Mouse (Mus musculus): Measurements from ENCODE around the gene Nupl2. TPM values are rescaled to one million over a fixed set of nuclear protein-coding genes. Genes with fewer than 3 reads are reported as not detected.

Gene Nupl2
- polyA plus RNA-seq (2015; fragmentation: Nextera tagmentation; extraction: Ambion mirVana), result 15.4 and 16.0 TPM in 2 replicates

GRCm38 (mm10) chr5:24164789-24165445, at the start of gene Nupl2:
Gene Nupl2 (plus strand): TSS chr5:24164963.
- peak; percentile 98 for ATAC-seq (replicated peaks)
- peak within 1 kb of the TSS; percentile 91 for H3K4me3 ChIP-seq
- no peaks in the 10 kb centered on the region for H3K27me3 ChIP-seq
- H3K9ac ChIP-seq (replicated peaks), result peak within 1 kb of the TSS; percentile 96
- peaks cover 13% of the 10 kb centered on the region for H3K4me1 ChIP-seq
- WGBS, result under 1% methylated on average over 52 of the region's 52 CpGs
- peak within 1 kb of the TSS; percentile 70 for H3K4me2 ChIP-seq (replicated peaks)
- peak within 1 kb of the TSS; percentile 82 for H3K27ac ChIP-seq (replicated peaks)
- H3K36me3 ChIP-seq, result peaks cover 20% of the 10 kb centered on the region
- H3K9me3 ChIP-seq, result no peaks in the 10 kb centered on the region

GRCm38 (mm10) chr5:24122221-24122620, 42.5 kb upstream of the Nupl2 start:
- WGBS, result 77% methylated on average over 2 of the region's 2 CpGs
- peaks cover 13% of the 10 kb centered on the region; the same call in 1 of the 2 replicates for H3K36me3 ChIP-seq
- peaks cover 33% of the 10 kb centered on the region for H3K4me1 ChIP-seq
- H3K9me3 ChIP-seq, result no peaks in the 10 kb centered on the region
- no peak overlapping the region for H3K4me2 ChIP-seq (replicated peaks)
- peak overlapping the region; percentile 59; the same call in 1 of the 2 replicates for H3K27ac ChIP-seq (replicated peaks)
- peak; percentile 71; the same call in 1 of the 2 replicates for ATAC-seq (replicated peaks)
- no peak overlapping the region for H3K4me3 ChIP-seq
- no peaks in the 10 kb centered on the region for H3K27me3 ChIP-seq
- no peak overlapping the region for H3K9ac ChIP-seq (replicated peaks)

- H3K9me3 ChIP-seq, result no peaks in the 10 kb centered on the region
- H3K4me2 ChIP-seq (replicated peaks), result no peak overlapping the region
- H3K27ac ChIP-seq (replicated peaks), result peak overlapping the region; percentile 63
- no peaks in the 10 kb centered on the region for H3K27me3 ChIP-seq
- H3K4me3 ChIP-seq, result no peak overlapping the region
- peak; percentile 57 for ATAC-seq (replicated peaks)
- H3K4me1 ChIP-seq, result peaks cover 33% of the 10 kb centered on the region
- H3K9ac ChIP-seq (replicated peaks), result no peak overlapping the region
- peaks cover 12% of the 10 kb centered on the region; the same call in 1 of the 2 replicates for H3K36me3 ChIP-seq
- WGBS, result 11% methylated on average over 1 of the region's 1 CpGs
Observed at GRCm38 (mm10) chr5:24124175-24124574, 40.6 kb upstream of the Nupl2 start.

GRCm38 (mm10) chr5:24124579-24125276, 40.0 kb upstream of the Nupl2 start:
- 0 out of 2 replicates have a peak, but pooled peaks have one; percentile 29 for ATAC-seq (replicated peaks)
- Histone ChIP-seq H3K27me3 (no peaks in the 10 kb centered on the region), H3K9me3 (no peaks in the 10 kb centered on the region), H3K9ac (replicated peaks) (no peak overlapping the region), H3K36me3 (peaks cover 8% of the 10 kb centered on the region; the same call in 1 of the 2 replicates), H3K27ac (replicated peaks) (peak overlapping the region; percentile 63), H3K4me3 (no peak overlapping the region), H3K4me1 (peaks cover 33% of the 10 kb centered on the region), H3K4me2 (replicated peaks) (no peak overlapping the region)
- WGBS, result 23% methylated on average over 3 of the region's 3 CpGs

GRCm38 (mm10) chr5:24125910-24126636, 38.7 kb upstream of the Nupl2 start:
- Histone ChIP-seq H3K9ac (replicated peaks) (no peak overlapping the region), H3K36me3 (peaks cover 12% of the 10 kb centered on the region; the same call in 1 of the 2 replicates), H3K4me3 (no peak overlapping the region), H3K27me3 (no peaks in the 10 kb centered on the region), H3K9me3 (no peaks in the 10 kb centered on the region), H3K4me1 (peaks cover 33% of the 10 kb centered on the region), H3K4me2 (replicated peaks) (no peak overlapping the region), H3K27ac (replicated peaks) (no peak overlapping the region)
- WGBS, result 23% methylated on average over 1 of the region's 1 CpGs
- no peak for ATAC-seq (replicated peaks)

GRCm38 (mm10) chr5:24126967-24127366, 37.8 kb upstream of the Nupl2 start:
- no peak overlapping the region for H3K4me3 ChIP-seq

GRCm38 (mm10) chr5:24146964-24147363, 17.8 kb upstream of the Nupl2 start:
- Histone ChIP-seq H3K36me3 (peaks cover 84% of the 10 kb centered on the region), H3K9ac (replicated peaks) (no peak overlapping the region), H3K27ac (replicated peaks) (no peak overlapping the region), H3K4me3 (no peak overlapping the region), H3K4me1 (no peaks in the 10 kb centered on the region), H3K9me3 (no peaks in the 10 kb centered on the region), H3K27me3 (no peaks in the 10 kb centered on the region), H3K4me2 (replicated peaks) (no peak overlapping the region)
- ATAC-seq (replicated peaks), result no peak
- WGBS, result 94% methylated on average over 5 of the region's 5 CpGs

More at GRCm38 (mm10) chr5:24126967-24127366, 37.8 kb upstream of the Nupl2 start:
- no peak for ATAC-seq (replicated peaks)
- Histone ChIP-seq H3K4me1 (peaks cover 33% of the 10 kb centered on the region), H3K4me2 (replicated peaks) (no peak overlapping the region), H3K9ac (replicated peaks) (no peak overlapping the region), H3K27ac (replicated peaks) (no peak overlapping the region), H3K9me3 (no peaks in the 10 kb centered on the region), H3K36me3 (peaks cover 14% of the 10 kb centered on the region; the same call in 1 of the 2 replicates), H3K27me3 (no peaks in the 10 kb centered on the region)
- 74% methylated on average over 4 of the region's 4 CpGs for WGBS

GRCm38 (mm10) chr5:24152199-24152598, 12.6 kb upstream of the Nupl2 start:
- no peak overlapping the region for H3K27ac ChIP-seq (replicated peaks)
- no peaks in the 10 kb centered on the region for H3K9me3 ChIP-seq
- no peaks in the 10 kb centered on the region for H3K27me3 ChIP-seq
- H3K4me1 ChIP-seq, result no peaks in the 10 kb centered on the region
- no peak for ATAC-seq (replicated peaks)
- peaks cover 65% of the 10 kb centered on the region for H3K36me3 ChIP-seq
- H3K4me2 ChIP-seq (replicated peaks), result no peak overlapping the region
- no peak overlapping the region for H3K4me3 ChIP-seq
- H3K9ac ChIP-seq (replicated peaks), result no peak overlapping the region

GRCm38 (mm10) chr5:24156774-24157173, 8.0 kb upstream of the Nupl2 start:
- H3K36me3 ChIP-seq, result peaks cover 65% of the 10 kb centered on the region
- H3K27ac ChIP-seq (replicated peaks), result no peak overlapping the region
- H3K4me1 ChIP-seq, result no peaks in the 10 kb centered on the region
- no peaks in the 10 kb centered on the region for H3K9me3 ChIP-seq
- 92% methylated on average over 6 of the region's 6 CpGs for WGBS
- no peaks in the 10 kb centered on the region for H3K27me3 ChIP-seq
- no peak overlapping the region for H3K4me2 ChIP-seq (replicated peaks)
- no peak overlapping the region for H3K9ac ChIP-seq (replicated peaks)
- no peak overlapping the region for H3K4me3 ChIP-seq
- ATAC-seq (replicated peaks), result no peak

- H3K9me3 ChIP-seq, result no peaks in the 10 kb centered on the region
- H3K9ac ChIP-seq (replicated peaks), result no peak overlapping the region
- peaks cover 13% of the 10 kb centered on the region for H3K4me1 ChIP-seq
- no peak overlapping the region for H3K27ac ChIP-seq (replicated peaks)
- ATAC-seq (replicated peaks), result no peak
- no peak overlapping the region for H3K4me3 ChIP-seq
- H3K4me2 ChIP-seq (replicated peaks), result no peak overlapping the region
- WGBS, result 52% methylated on average over 5 of the region's 5 CpGs
- H3K36me3 ChIP-seq, result peaks cover 18% of the 10 kb centered on the region
- H3K27me3 ChIP-seq, result no peaks in the 10 kb centered on the region
Observed at GRCm38 (mm10) chr5:24167263-24167662, 2.5 kb downstream of the Nupl2 start.

- Histone ChIP-seq H3K4me3 (no peak overlapping the region), H3K9me3 (no peaks in the 10 kb centered on the region), H3K36me3 (peaks cover 20% of the 10 kb centered on the region), H3K4me2 (replicated peaks) (no peak overlapping the region), H3K9ac (replicated peaks) (no peak overlapping the region), H3K27me3 (no peaks in the 10 kb centered on the region), H3K4me1 (peaks cover 7% of the 10 kb centered on the region), H3K27ac (replicated peaks) (no peak overlapping the region)
- WGBS, result 95% methylated on average over 6 of the region's 6 CpGs
- no peak for ATAC-seq (replicated peaks)
Observed at GRCm38 (mm10) chr5:24169881-24170280, 5.1 kb downstream of the Nupl2 start.

- ATAC-seq (replicated peaks), result no peak
- no peaks in the 10 kb centered on the region for H3K4me1 ChIP-seq
- H3K27me3 ChIP-seq, result no peaks in the 10 kb centered on the region
- no peaks in the 10 kb centered on the region for H3K9me3 ChIP-seq
- peaks cover 25% of the 10 kb centered on the region for H3K36me3 ChIP-seq
- H3K4me2 ChIP-seq (replicated peaks), result no peak overlapping the region
- no peak overlapping the region for H3K4me3 ChIP-seq
- no peak overlapping the region for H3K27ac ChIP-seq (replicated peaks)
- H3K9ac ChIP-seq (replicated peaks), result no peak overlapping the region
Observed at GRCm38 (mm10) chr5:24172092-24172491, 7.3 kb downstream of the Nupl2 start.
